ENCODE assay signal across 24 mouse cellular contexts in the genomic region with DNA sequence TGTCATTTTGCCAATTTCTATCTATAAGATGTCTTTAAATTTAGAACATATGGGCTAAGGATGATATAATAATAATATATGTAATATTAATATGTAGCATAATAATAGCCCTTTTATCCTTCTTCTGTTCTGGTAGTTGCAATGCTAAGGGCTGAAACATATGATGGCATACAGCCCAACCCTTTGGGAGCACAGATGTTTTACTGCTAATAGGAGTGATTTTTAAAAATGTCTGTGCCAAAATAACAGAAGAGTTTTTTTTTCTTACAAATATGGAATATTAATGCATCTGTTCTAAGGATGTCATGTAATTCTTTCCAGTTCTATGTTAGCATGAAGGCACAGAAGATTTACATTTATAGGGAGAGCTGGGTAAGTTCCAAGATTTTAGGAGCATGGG.
"Had no signal": no experiment of that assay in that cellular context is flagged by ENCODE, and none has a peak within 500 bp of the region (broad histone marks: within the 10 kb centered on the region; RNA-seq: fewer than 3 reads in every experiment).

No protein-coding gene starts in this region.

- H3K27ac ChIP-seq: heart, adult 2 months; heart, embryonic 13.5 days; heart, embryonic 15.5 days; hindbrain, embryonic 13.5 days; hindbrain, embryonic 15.5 days; hindbrain, postnatal 0 days; kidney, embryonic 15.5 days; kidney, postnatal 0 days; layer of hippocampus, adult 2 months; limb, embryonic 13.5 days; liver, embryonic 12.5 days; liver, embryonic 14.5 days had no signal

- ATAC-seq: hindbrain, postnatal 0 days; intestine, embryonic 16.5 days; liver, embryonic 12.5 days had no signal

- H3K36me3 ChIP-seq: heart, embryonic 13.5 days; heart, embryonic 15.5 days; hindbrain, embryonic 13.5 days; hindbrain, embryonic 15.5 days; kidney, embryonic 15.5 days; limb, embryonic 13.5 days; liver, embryonic 12.5 days had no signal

- DNase-seq: gastrocnemius, postnatal 14 days; gastrocnemius, postnatal 36 days; heart, adult 2 months; heart, postnatal 14 days; heart, postnatal 36 days; kidney, adult 11 months; kidney, adult 2 months; kidney, adult 9 months; kidney, postnatal 14 days; kidney, postnatal 4 days had no signal

- H3K4me3 ChIP-seq: heart, adult 2 months; heart, embryonic 13.5 days; heart, embryonic 15.5 days; hindbrain, embryonic 13.5 days; hindbrain, embryonic 15.5 days; kidney, embryonic 15.5 days; layer of hippocampus, adult 2 months; left cerebral cortex, adult 2 months; limb, embryonic 13.5 days; liver, embryonic 12.5 days had no signal

- H3K9me3 ChIP-seq: heart, embryonic 13.5 days; heart, embryonic 15.5 days; hindbrain, embryonic 13.5 days; hindbrain, embryonic 15.5 days; kidney, embryonic 15.5 days; limb, embryonic 13.5 days; liver, embryonic 12.5 days had no signal

- H3K4me1 ChIP-seq: kidney, embryonic 15.5 days; liver, embryonic 12.5 days had no signal

- H3K4me2 ChIP-seq: heart, embryonic 11.5 days; heart, embryonic 13.5 days; heart, embryonic 15.5 days; hindbrain, embryonic 13.5 days; hindbrain, embryonic 15.5 days; kidney, embryonic 15.5 days; limb, embryonic 13.5 days; liver, embryonic 12.5 days had no signal

- H3K9ac ChIP-seq: heart, embryonic 13.5 days; heart, embryonic 15.5 days; hindbrain, embryonic 13.5 days; hindbrain, embryonic 15.5 days; kidney, embryonic 15.5 days; limb, embryonic 13.5 days; liver, embryonic 12.5 days; liver, embryonic 14.5 days had no signal

- H3K27me3 ChIP-seq: heart, embryonic 13.5 days; heart, embryonic 15.5 days; hindbrain, embryonic 13.5 days; hindbrain, embryonic 15.5 days; kidney, embryonic 15.5 days; limb, embryonic 13.5 days; liver, embryonic 12.5 days had no signal
